Mouse (Mus musculus) CH12F3 (cell line): ENCODE results near the gene Csnk1e.

ENCODE experiments used
- in situ Hi-C: fragments of 300-500 bp; cut with MboI; formaldehyde crosslinking; loops from 2 replicates; pipeline ENCODE4 v1.14.3; 2020; ENCODE audit warnings: low sequenced_read_pairs

Csnk1e gene

GRCm38 (mm10) chr15:79425516-79425915 lies 29.9 kb downstream of the Csnk1e start:
- in situ Hi-C loops = no loop called here

- in situ Hi-C loops = no loop called here
These were observed 30.8 kb downstream of the Csnk1e start for GRCm38 (mm10) chr15:79424602-79425001.

GRCm38 (mm10) chr15:79422715-79423243 lies 32.6 kb downstream of the Csnk1e start:
- in situ Hi-C loops = no loop called here

- in situ Hi-C loops = no loop called here
These were observed 36.7 kb downstream of the Csnk1e start for GRCm38 (mm10) chr15:79418677-79419076.

- in situ Hi-C loops = no loop called here
These were observed 37.1 kb downstream of the Csnk1e start for GRCm38 (mm10) chr15:79418265-79418664.

GRCm38 (mm10) chr15:79417379-79417778 lies 38.0 kb downstream of the Csnk1e start:
- in situ Hi-C loops = no loop called here

GRCm38 (mm10) chr15:79416460-79417085 lies 38.8 kb downstream of the Csnk1e start:
- in situ Hi-C loops = no loop called here

- in situ Hi-C loops = no loop called here
These were observed 40.9 kb downstream of the Csnk1e start for GRCm38 (mm10) chr15:79414513-79414912.

- in situ Hi-C loops = no loop called here
These were observed 41.6 kb downstream of the Csnk1e start for GRCm38 (mm10) chr15:79413802-79414201.

GRCm38 (mm10) chr15:79413201-79413600 lies 42.2 kb downstream of the Csnk1e start:
- in situ Hi-C loops = no loop called here

- in situ Hi-C loops = no loop called here
These were observed 43.9 kb downstream of the Csnk1e start for GRCm38 (mm10) chr15:79411363-79412065.

GRCm38 (mm10) chr15:79409077-79409573 lies 46.2 kb downstream of the Csnk1e start:
- in situ Hi-C loops = no loop called here

GRCm38 (mm10) chr15:79406564-79406963 lies 48.8 kb downstream of the Csnk1e start:
- in situ Hi-C loops = no loop called here

- in situ Hi-C loops = no loop called here
These were observed 51.1 kb downstream of the Csnk1e start for GRCm38 (mm10) chr15:79404277-79404676.

GRCm38 (mm10) chr15:79403763-79404210 lies 51.6 kb downstream of the Csnk1e start:
- in situ Hi-C loops = no loop called here

- in situ Hi-C loops = no loop called here
These were observed 52.3 kb downstream of the Csnk1e start, which contains the start of gene Tmem184b for GRCm38 (mm10) chr15:79402836-79403762. TSS of gene Tmem184b (minus strand) at chr15:79403569.

- in situ Hi-C loops = no loop called here
These were observed 53.2 kb downstream of the Csnk1e start for GRCm38 (mm10) chr15:79402176-79402575.

GRCm38 (mm10) chr15:79400975-79401365 lies 54.4 kb downstream of the Csnk1e start:
- in situ Hi-C loops = no loop called here

GRCm38 (mm10) chr15:79400134-79400974 lies 55.0 kb downstream of the Csnk1e start:
- in situ Hi-C loops = no loop called here
